Mouse (Mus musculus) testis, adult 2 months (tissue): ENCODE results near the gene Gm11555.

Experiments
- CTCF ChIP-seq: fragments of 200-500 bp; IDR thresholded peaks from 2 replicates; pipeline ENCODE4 v1.5.1; 2012; ENCODE audit warnings: low read depth, mild to moderate bottlenecking, inconsistent platforms, low read length, moderate library complexity; ENCODE audit not compliant: control insufficient read depth, insufficient read depth, insufficient replicate concordance
- POLR2A ChIP-seq: fragments of 200-500 bp; IDR thresholded peaks from 2 replicates; pipeline ENCODE4 v1.6.1; 2012; ENCODE audit warnings: low read depth, mild to moderate bottlenecking, inconsistent platforms, low read length, moderate library complexity; ENCODE audit not compliant: control insufficient read depth

DNA sequence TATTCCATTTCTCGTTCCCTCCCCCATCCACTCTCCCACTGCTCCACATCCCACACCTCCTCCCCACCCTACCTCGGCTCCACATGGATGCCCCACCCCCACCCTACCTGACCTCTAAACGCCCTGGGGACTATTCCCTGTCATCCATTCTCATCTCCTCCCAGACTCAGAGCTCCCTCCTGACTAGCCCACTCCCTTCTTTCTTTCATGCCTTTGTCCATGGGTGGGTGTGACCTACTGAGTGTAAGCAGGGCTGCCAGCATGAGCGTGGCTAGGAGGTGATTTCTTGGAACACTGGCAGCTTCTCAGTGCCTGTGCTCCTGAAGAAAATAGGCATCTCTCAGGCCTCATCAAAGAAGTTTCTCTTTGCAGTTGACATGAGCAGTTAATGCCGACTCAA is 7.0 kb upstream of the Gm11555 start:
- no peak for TF ChIP-seq CTCF
- no peak for TF ChIP-seq POLR2A
